Mouse (Mus musculus) gastrocnemius, adult 2 months (tissue): ENCODE results near the gene Ryr3. TPM values are rescaled to one million over a fixed set of nuclear protein-coding genes. Genes with fewer than 3 reads are reported as not detected.
"Not testable (repeated sequence)": the region's sequence is repeated elsewhere in the genome, so short reads cannot be mapped to it uniquely, and the experiment has no call there.

Source experiments
- DNase-seq: peaks from one replicate; pipeline ENCODE4 v3.0.0; 2022
- H3K27ac ChIP-seq: fragments of 200-600 bp; 2 replicates; pipeline ENCODE4 v1.8.1; 2022; ENCODE audit warnings: mild to moderate bottlenecking
- H3K4me3 ChIP-seq: fragments of 200-600 bp; 2 replicates; pipeline ENCODE4 v1.8.1; 2022; ENCODE audit warnings: mild to moderate bottlenecking, moderate library complexity
- CTCF ChIP-seq: fragments of 200-600 bp; IDR thresholded peaks from 2 replicates; pipeline ENCODE4 v1.8.1; 2022; ENCODE audit warnings: antibody characterized with exemption, mild to moderate bottlenecking, moderate library complexity
- intact Hi-C: fragments of 180-260 bp; cut with DNase I; formaldehyde crosslinking; loops from one replicate; pipeline ENCODE4 v1.15.1; 2025
- total RNA-seq, 2 experiments: library from RNA; stranded (reverse); gene quantifications; 2 replicates each; pipeline ENCODE4 v1.2.3; 2021

Ryr3 gene
- total RNA-seq, 2 experiments from 2014 or later = 0.08 to 2.1 TPM

- intact Hi-C loops = no loop called here
- Histone ChIP-seq H3K27ac (no peak overlapping the region), H3K4me3 (no peak overlapping the region)
- no peak for DNase-seq
- no peak for TF ChIP-seq CTCF
Measured at GRCm38 (mm10) chr2:113176337-113176736, 40.6 kb downstream of the Ryr3 start.

GRCm38 (mm10) chr2:113168096-113168495 lies 48.8 kb downstream of the Ryr3 start:
- no peak overlapping the region for H3K27ac ChIP-seq
- no peak for TF ChIP-seq CTCF
- DNase-seq = no peak
- no peak overlapping the region for H3K4me3 ChIP-seq
- intact Hi-C loops = no loop called here

- intact Hi-C loops = no loop called here
- H3K4me3 ChIP-seq = no peak overlapping the region
- no peak for DNase-seq
Measured at GRCm38 (mm10) chr2:113161494-113161893, 55.4 kb downstream of the Ryr3 start.

GRCm38 (mm10) chr2:113137766-113138165 lies 79.1 kb downstream of the Ryr3 start:
- Histone ChIP-seq H3K27ac (no peak overlapping the region), H3K4me3 (no peak overlapping the region)
- DNase-seq = no peak
- TF ChIP-seq CTCF = no peak
- intact Hi-C loops = no loop called here

More at GRCm38 (mm10) chr2:113161494-113161893, 55.4 kb downstream of the Ryr3 start:
- no peak overlapping the region for H3K27ac ChIP-seq
- no peak for TF ChIP-seq CTCF

DNA sequence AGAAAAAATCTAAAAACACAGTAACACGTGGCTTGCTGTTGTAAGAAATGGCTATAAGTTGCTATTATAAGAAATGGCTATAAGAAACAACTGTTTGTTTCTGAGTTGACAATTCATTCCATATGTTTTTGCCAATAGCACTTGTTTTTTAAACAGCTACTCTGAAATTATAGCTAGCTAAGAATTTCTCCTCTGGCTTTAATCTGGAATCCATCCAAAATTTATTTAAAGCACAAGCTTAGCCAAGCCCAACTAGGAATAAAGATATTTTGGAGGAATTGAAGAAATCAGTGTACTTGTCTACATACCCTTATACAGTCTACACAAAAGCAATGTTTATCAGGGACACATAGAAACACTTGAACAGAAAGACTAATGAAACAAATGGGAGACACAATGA lies 93.4 kb downstream of the Ryr3 start:
- DNase-seq = no peak
- no peak for TF ChIP-seq CTCF
- Histone ChIP-seq H3K4me3 (no peak overlapping the region), H3K27ac (no peak overlapping the region)
- intact Hi-C loops = no loop called here

- intact Hi-C loops = no loop called here
- no peak for DNase-seq
- H3K27ac ChIP-seq = no peak overlapping the region
- TF ChIP-seq CTCF = no peak
- H3K4me3 ChIP-seq = no peak overlapping the region
Measured at GRCm38 (mm10) chr2:113119080-113119479, 97.8 kb downstream of the Ryr3 start.

DNA sequence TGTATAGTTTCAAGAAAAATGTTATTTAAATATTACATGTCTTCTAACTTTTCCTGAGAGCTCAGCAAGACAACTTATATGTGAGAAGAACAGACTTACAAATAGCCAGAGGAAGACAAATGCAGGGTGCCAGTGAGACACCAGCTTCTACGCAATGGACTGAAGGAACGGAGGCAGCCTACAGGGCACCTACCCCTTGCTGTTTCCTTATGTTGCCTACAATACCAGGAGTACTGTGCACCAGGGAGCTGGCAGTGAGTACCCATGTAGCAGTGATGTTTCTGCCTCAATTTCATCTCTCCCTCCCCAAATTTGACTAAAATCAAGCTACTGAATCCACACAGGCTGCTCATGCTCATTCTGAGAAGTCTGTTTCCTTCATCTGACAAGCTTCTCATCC lies 100.1 kb downstream of the Ryr3 start:
- no peak for DNase-seq
- no peak for TF ChIP-seq CTCF
- intact Hi-C loops = no loop called here

GRCm38 (mm10) chr2:113115897-113116283 lies 101.0 kb downstream of the Ryr3 start:
- no peak for TF ChIP-seq CTCF
- Histone ChIP-seq H3K4me3 (no peak overlapping the region), H3K27ac (no peak overlapping the region)
- no peak for DNase-seq
- intact Hi-C loops = no loop called here

More for the DNA sequence above, 100.1 kb downstream of the Ryr3 start:
- no peak overlapping the region for H3K4me3 ChIP-seq
- H3K27ac ChIP-seq = no peak overlapping the region

GRCm38 (mm10) chr2:113115248-113115896 lies 101.5 kb downstream of the Ryr3 start:
- no peak for DNase-seq
- intact Hi-C loops = no loop called here
- TF ChIP-seq CTCF = no peak
- Histone ChIP-seq H3K27ac (no peak overlapping the region), H3K4me3 (no peak overlapping the region)

GRCm38 (mm10) chr2:113104609-113105008 lies 112.3 kb downstream of the Ryr3 start:
- no peak for DNase-seq
- intact Hi-C loops = no loop called here
- H3K27ac ChIP-seq = no peak overlapping the region
- TF ChIP-seq CTCF = no peak
- H3K4me3 ChIP-seq = no peak overlapping the region

DNA sequence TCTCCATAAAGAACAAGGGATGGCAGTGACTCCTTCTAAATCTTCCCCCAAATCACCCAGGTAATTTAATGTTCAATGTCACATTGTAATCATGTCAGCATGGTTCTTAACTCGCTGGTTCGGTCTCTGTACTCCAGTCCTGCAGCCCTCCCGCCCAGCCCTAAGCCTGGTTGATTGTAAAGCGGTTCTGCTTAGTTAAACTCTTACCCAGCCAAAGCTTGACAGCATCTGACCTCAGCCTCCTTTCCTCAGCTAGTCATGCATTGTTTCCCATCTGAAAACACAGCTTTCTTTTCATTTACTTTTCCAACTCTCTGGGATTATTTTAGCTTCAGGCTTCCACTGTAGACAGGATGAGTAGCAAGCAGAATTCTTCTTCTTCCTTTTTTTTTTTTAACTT lies 121.7 kb downstream of the Ryr3 start:
- no peak for DNase-seq
- TF ChIP-seq CTCF = no peak
- Histone ChIP-seq H3K4me3 (no peak overlapping the region), H3K27ac (no peak overlapping the region)
- intact Hi-C loops = no loop called here

GRCm38 (mm10) chr2:113094088-113094487 lies 122.8 kb downstream of the Ryr3 start:
- no peak overlapping the region for H3K4me3 ChIP-seq
- no peak overlapping the region for H3K27ac ChIP-seq
- intact Hi-C loops = no loop called here
- TF ChIP-seq CTCF = no peak
- DNase-seq = no peak

DNA sequence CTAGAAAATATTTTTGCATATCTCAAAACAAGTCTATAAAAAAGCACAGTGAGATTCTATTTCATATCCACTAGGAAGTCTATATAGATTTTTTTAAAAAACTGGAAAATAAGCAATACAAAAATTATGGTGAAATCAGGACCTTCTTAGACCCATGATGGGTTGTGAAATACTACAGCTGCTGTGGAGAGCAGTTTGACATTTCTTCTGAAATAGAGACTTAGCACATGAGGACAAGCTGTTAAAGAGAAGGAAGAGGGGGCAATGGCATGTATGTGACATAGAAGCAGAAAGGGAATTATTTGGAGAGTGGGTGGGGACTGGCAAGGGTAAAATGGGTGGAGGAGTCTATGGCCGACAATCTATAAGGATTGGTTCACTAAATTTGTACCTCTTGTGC lies 124.1 kb downstream of the Ryr3 start:
- DNase-seq = no peak
- TF ChIP-seq CTCF = no peak
- intact Hi-C loops = no loop called here
- Histone ChIP-seq H3K4me3 (no peak overlapping the region), H3K27ac (no peak overlapping the region)

GRCm38 (mm10) chr2:113091316-113091715 lies 125.6 kb downstream of the Ryr3 start:
- intact Hi-C loops, H3K27ac ChIP-seq, DNase-seq, H3K4me3 ChIP-seq: not testable (repeated sequence)

GRCm38 (mm10) chr2:113076396-113076795 lies 140.5 kb downstream of the Ryr3 start:
- TF ChIP-seq CTCF = no peak
- Histone ChIP-seq H3K4me3 (no peak overlapping the region), H3K27ac (no peak overlapping the region)
- intact Hi-C loops = no loop called here
- DNase-seq = no peak
